Mouse (Mus musculus) brain, embryonic 18.5 days (tissue): ENCODE results near the gene Gm10192.
"Not testable (repeated sequence)": the region's sequence is repeated elsewhere in the genome, so short reads cannot be mapped to it uniquely, and the experiment has no call there.

ENCODE experiments used
- DNase-seq: peaks from one replicate; pipeline ENCODE4 v3.0.0-alpha.2; 2012; ENCODE audit warnings: low read depth, low spot score

Gene Gm10192

GRCm38 (mm10) chr4:97183066-97183465, at the start of gene Gm10192:
Gene Gm10192 (minus strand): TSS chr4:97183166.
- not testable (repeated sequence) for DNase-seq

- no peak for DNase-seq
These were observed 47.6 kb upstream of the Gm10192 start for GRCm38 (mm10) chr4:97230411-97231104.

GRCm38 (mm10) chr4:97219701-97220100, 36.7 kb upstream of the Gm10192 start:
- no peak for DNase-seq

GRCm38 (mm10) chr4:97217906-97218305, 34.9 kb upstream of the Gm10192 start:
- no peak for DNase-seq

- DNase-seq, result no peak
These were observed 29.5 kb upstream of the Gm10192 start for GRCm38 (mm10) chr4:97212514-97212913.

DNA sequence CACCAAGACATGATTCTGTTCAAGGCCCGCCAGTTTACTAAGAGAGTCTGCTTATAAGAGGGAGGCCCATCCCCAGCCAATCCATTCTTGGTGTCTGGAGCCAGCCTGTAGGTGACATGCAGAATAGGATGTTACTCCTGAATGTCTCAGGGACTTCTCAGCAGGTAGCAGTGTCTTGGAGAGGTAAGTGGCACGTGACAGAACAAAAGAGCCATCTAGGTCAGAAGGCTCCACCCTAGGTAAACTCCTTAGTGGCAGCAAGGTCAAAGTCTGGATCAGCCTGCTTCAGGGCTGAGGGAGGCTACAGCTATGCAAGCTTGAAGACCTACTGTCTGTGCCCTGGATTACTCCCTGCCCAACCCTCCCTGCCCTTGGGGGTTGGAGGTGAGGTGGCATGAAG, 20.0 kb upstream of the Gm10192 start:
- DNase-seq, result not testable (repeated sequence)

GRCm38 (mm10) chr4:97193176-97193575, 10.2 kb upstream of the Gm10192 start:
- peak; percentile 34 for DNase-seq

GRCm38 (mm10) chr4:97192601-97193000, 9.6 kb upstream of the Gm10192 start:
- no peak for DNase-seq

DNA sequence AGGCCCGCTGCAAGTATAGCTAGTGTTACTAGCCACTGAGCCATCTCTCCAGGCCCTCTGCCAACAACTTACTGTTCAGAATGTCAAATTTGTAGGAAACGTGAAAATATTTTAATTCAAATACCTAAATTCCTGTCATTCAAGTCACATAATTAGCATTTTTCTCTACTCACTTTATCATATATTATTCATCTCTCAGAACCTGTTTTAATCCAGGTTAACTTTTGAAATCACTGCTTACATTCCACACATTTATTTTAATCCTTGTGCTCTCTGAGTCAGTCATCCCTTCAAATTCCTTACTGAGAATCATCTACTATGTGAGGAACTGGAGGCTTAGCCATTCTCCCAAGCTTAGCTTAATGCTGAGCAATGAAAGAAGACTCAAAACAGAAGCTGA, 2.6 kb downstream of the Gm10192 start:
- DNase-seq, result no peak

- DNase-seq, result peak; percentile 4
These were observed 26.1 kb downstream of the Gm10192 start for GRCm38 (mm10) chr4:97156841-97157345.

- no peak for DNase-seq
These were observed 26.9 kb downstream of the Gm10192 start for GRCm38 (mm10) chr4:97156084-97156483.

DNA sequence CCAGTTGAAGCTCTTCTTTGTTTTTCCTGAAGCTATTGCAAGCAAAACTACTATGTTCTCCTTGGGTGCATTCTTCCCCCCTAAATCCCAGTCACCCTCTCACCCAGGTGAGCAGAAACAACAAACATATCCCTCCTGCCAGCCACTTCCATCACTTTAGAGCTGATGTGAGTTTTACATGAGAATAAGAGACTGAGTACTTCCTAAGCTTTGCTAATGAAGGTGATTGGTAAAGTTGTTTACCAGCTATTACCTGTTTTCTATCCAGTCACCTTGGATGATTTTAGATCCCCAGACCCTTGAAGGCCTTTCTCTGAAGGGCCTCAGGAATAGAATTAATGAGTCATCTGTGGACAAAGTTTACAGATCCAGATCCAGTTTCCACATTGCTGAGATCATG, 29.4 kb downstream of the Gm10192 start:
- no peak for DNase-seq

- no peak for DNase-seq
These were observed 40.5 kb downstream of the Gm10192 start for GRCm38 (mm10) chr4:97142484-97142883.
